ENCODE assay signal across 11 mouse cellular contexts in genomic region chr8:111887479-111887878, GRCm38 (mm10). TPM values are rescaled to one million over a fixed set of nuclear protein-coding genes. Genes with fewer than 3 reads are reported as not detected.
"Had no signal": no experiment of that assay in that cellular context is flagged by ENCODE, and none has a peak within 500 bp of the region (broad histone marks: within the 10 kb centered on the region; RNA-seq: fewer than 3 reads in every experiment).

No protein-coding gene starts in this region.

- H3K9ac ChIP-seq: limb, embryonic 15.5 days; lung, embryonic 15.5 days; midbrain, embryonic 15.5 days; neural tube, embryonic 12.5 days had no signal

- ATAC-seq: midbrain, embryonic 15.5 days had no signal

- H3K4me2 ChIP-seq: limb, embryonic 15.5 days; lung, embryonic 15.5 days; midbrain, embryonic 15.5 days; neural tube, embryonic 12.5 days had no signal

- H3K36me3 ChIP-seq: limb, embryonic 15.5 days; lung, embryonic 15.5 days; midbrain, embryonic 10.5 days; midbrain, embryonic 15.5 days; neural tube, embryonic 12.5 days had no signal

- H3K9me3 ChIP-seq: limb, embryonic 15.5 days; lung, embryonic 15.5 days; midbrain, embryonic 10.5 days; midbrain, embryonic 15.5 days; neural tube, embryonic 12.5 days had no signal

- DNase-seq: kidney, adult 11 months; kidney, adult 9 months had no signal

- H3K4me3 ChIP-seq: limb, embryonic 15.5 days; lung, embryonic 15.5 days; midbrain, embryonic 10.5 days; midbrain, embryonic 15.5 days; neural tube, embryonic 12.5 days had no signal

- H3K27ac ChIP-seq: kidney, postnatal 0 days; limb, embryonic 15.5 days; midbrain, embryonic 10.5 days; midbrain, embryonic 15.5 days; neural tube, embryonic 12.5 days; stomach, postnatal 0 days had no signal

RNA-seq across cellular contexts. Expression of gene Chst5, which starts 22.8 kb away (rescaled TPM):
- total RNA-seq: monocyte, adult 5-6 weeks; neutrophil, adult 5-6 weeks had no signal

RNA-seq across cellular contexts. Expression of gene Tmem231, which starts 46.2 kb away (rescaled TPM):
- total RNA-seq: monocyte, adult 5-6 weeks had no signal
